Mouse (Mus musculus) cerebellum, adult 2 months (tissue): ENCODE data around the gene Cadm1.

Source experiments
- CTCF ChIP-seq: fragments of 200-500 bp; IDR thresholded peaks from 2 replicates; pipeline ENCODE4 v1.5.1; 2011; ENCODE audit warnings: low read depth, mild to moderate bottlenecking, control low read depth, low read length, moderate library complexity, borderline replicate concordance; ENCODE audit not compliant: insufficient read depth
- POLR2A ChIP-seq: fragments of 200-500 bp; IDR thresholded peaks from 2 replicates; pipeline ENCODE4 v1.6.1; 2011; ENCODE audit warnings: low read length, control low read depth, borderline replicate concordance; ENCODE audit not compliant: insufficient read depth

DNA sequence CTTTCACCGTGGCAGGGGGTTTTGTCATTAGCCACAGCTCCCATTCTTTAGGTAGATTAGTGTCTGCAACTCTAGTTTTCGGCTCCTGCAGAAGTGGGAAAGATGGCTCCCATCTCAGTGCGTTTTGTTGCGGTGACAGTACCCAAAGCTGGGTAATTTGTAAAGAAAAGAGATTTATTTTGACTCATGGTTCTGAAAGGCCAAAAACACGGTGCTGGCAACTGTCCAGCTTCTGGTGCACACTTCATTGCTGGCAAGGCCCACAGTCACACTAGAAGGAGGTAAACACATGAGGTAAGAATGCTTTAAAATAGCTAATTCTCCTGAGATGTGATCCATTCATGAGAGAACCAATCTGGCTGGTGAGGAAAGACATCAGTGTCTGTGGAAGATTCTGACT lies 18.9 kb downstream of the Cadm1 start:
- no peak for TF ChIP-seq POLR2A
- TF ChIP-seq CTCF, result no peak
